Mouse (Mus musculus): ENCODE measurements around the gene Trpm7.

GRCm38 (mm10) chr2:126874809-126875515 lies 1.1 kb downstream of the Trpm7 start:
- TF ChIP-seq POLR2A (IDR thresholded peaks at IDR 0.05; ENCODE audit: insufficient read depth, low read length) (no peak), EP300 (IDR thresholded peaks at IDR 0.05; ENCODE audit: insufficient read depth, low read depth, low read length) (no peak), CTCF (IDR thresholded peaks at IDR 0.05; ENCODE audit: low read depth, low read length) (no peak)
